Mouse (Mus musculus) embryonic facial prominence, embryonic 10.5 days (tissue): ENCODE measurements around the gene Trim46. TPM values are rescaled to one million over a fixed set of nuclear protein-coding genes. Genes with fewer than 3 reads are reported as not detected.

Source experiments
- DNase-seq: peaks from one replicate; pipeline ENCODE4 v3.0.0-alpha.2; 2017; ENCODE audit warnings: low spot score
- H3K27ac ChIP-seq: fragments of 300-500 bp; sonication (generic); replicated peaks from 2 replicates; pipeline ENCODE4 v1.5.1; 2016; ENCODE audit warnings: mild to moderate bottlenecking
- H3K27me3 ChIP-seq: fragments of 300-500 bp; sonication (generic); replicated peaks from 2 replicates; pipeline ENCODE4 v1.6.1; 2016; ENCODE audit warnings: low read depth, mild to moderate bottlenecking; ENCODE audit not compliant: poor library complexity, severe bottlenecking
- H3K36me3 ChIP-seq: fragments of 300-500 bp; sonication (generic); replicated peaks from 2 replicates; pipeline ENCODE4 v1.6.1; 2016; ENCODE audit warnings: mild to moderate bottlenecking, moderate library complexity
- H3K4me1 ChIP-seq: fragments of 300-500 bp; sonication (generic); 2 replicates; pipeline ENCODE4 v1.6.1; 2016
- H3K4me3 ChIP-seq: fragments of 300-500 bp; sonication (generic); 2 replicates; pipeline ENCODE4 v1.5.1; 2016; ENCODE audit warnings: mild to moderate bottlenecking, moderate library complexity
- H3K9me3 ChIP-seq: fragments of 300-500 bp; sonication (generic); 2 replicates; pipeline ENCODE4 v1.6.1; 2016; ENCODE audit warnings: mild to moderate bottlenecking
- WGBS: fragments of 180-500 bp; shearing (Covaris S2); methylation state at CpG from one replicate; pipeline ENCODE4 v1.1.7; 2016; 5-methylcytosine and 5-hydroxymethylcytosine counted together
- polyA plus RNA-seq: library from polyadenylated mRNA; unstranded; fragments of >200 nt; fragmentation: Nextera tagmentation; extraction: Ambion mirVana; gene quantifications from 2 replicates; pipeline ENCODE4 v1.2.1, GENCODE M21; 2016

Gene Trim46
- polyA plus RNA-seq, 1 experiment from 2014 or later = 4.7 TPM

DNA sequence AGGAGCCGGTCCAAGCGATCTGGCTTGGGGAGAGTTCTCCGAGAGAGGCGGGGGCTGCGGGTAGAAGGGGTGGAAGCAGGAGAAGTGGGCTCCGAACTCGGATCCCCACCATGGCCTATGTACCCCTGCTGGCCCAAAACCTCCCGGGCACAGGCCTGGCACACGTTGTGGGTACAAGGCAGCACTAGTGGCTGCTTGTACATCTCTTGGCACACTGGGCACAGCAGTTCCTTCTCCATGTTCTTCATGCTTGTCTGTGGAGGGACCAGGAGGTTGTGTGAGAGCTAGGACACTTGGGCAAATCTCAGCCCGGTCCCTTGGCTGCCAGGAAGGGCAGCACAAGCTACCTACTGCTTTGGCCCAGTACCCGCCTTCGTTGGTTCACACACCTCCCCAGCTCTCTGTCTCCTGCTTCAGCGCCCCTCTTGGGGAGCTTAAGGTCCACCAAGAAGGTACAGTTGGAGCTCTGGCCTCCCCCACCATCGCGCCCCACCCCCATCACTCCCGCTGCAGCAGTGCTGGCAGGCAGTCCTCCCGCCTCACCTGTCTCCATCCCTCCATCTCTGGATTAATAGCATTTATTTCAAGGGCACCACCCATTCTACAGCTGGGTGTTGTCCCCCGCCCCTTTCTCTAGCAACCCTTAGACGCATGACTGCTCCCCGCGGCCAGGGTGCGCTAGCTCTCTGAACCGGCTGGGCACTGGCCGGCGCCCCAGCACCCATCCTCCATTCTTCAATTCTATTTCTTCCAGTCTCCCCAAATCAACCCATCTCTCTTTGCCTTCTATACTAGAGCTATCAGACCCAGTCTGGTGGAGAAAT, 1.7 kb downstream of the Trim46 start:
- 12% methylated on average over 25 of the region's 25 CpGs for WGBS
- H3K27ac ChIP-seq = peak overlapping the region; percentile 88
- H3K4me3 ChIP-seq = peak overlapping the region; percentile 68
- H3K4me1 ChIP-seq = peaks cover 44% of the 10 kb centered on the region
- H3K36me3 ChIP-seq = peaks cover 25% of the 10 kb centered on the region
- H3K9me3 ChIP-seq = no peaks in the 10 kb centered on the region
- peaks cover 30% of the 10 kb centered on the region for H3K27me3 ChIP-seq
- peak; percentile 49 for DNase-seq

DNA sequence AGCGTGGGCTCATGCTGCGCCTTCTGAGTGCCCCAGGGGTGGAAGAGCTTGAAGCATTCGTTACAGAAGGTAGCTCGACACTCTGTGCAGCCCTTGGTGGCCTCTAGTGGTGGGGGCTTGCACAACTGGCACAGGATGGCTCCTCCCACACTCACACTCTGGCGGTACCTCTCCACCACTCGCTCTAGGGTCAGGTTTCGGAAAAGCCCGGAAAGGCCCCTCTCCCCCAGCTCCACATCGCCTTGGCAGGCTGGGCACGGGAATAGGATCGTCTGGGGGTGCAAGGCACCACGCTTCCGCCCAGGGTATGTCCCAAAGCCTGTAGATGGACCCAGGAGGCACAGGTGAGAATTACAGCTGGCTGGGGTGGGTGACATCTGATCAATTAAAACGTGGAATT, 2.5 kb downstream of the Trim46 start:
- Histone ChIP-seq H3K27me3 (peaks cover 30% of the 10 kb centered on the region), H3K27ac (peak overlapping the region; percentile 48; the same call in 1 of the 2 replicates), H3K4me3 (peak overlapping the region; percentile 68), H3K36me3 (peaks cover 25% of the 10 kb centered on the region), H3K4me1 (peaks cover 45% of the 10 kb centered on the region), H3K9me3 (no peaks in the 10 kb centered on the region)
- WGBS = 7% methylated on average over 14 of the region's 14 CpGs
- peak; percentile 76 for DNase-seq

DNA sequence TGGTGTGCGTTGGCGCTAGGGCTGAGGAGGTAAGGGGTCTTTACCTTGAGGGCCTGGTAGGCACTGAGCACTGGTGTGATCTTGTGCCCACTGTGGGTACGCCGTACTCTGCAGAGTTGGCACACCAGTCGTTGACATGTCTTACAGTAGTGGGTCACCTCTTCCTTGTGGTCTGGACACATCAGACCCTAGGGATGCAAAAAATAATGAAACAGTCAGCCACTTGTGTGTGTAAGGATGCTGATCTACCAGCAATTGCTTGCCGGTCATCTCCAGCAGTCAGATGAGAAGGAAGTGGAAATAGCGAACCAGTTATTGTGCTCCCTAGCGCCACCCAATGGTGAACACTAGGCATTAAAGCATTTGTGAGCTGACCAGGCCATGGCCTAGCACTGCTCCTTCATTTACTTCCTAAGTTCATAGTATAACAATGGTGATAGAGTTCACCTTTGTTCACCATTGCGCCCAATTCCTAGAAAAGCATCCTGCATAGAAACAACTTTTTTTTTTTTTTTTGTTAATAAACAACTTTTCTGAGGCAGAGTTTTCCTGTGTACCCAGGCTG, 3.7 kb downstream of the Trim46 start:
- no peak overlapping the region for H3K4me3 ChIP-seq
- peaks cover 25% of the 10 kb centered on the region for H3K36me3 ChIP-seq
- no peaks in the 10 kb centered on the region for H3K9me3 ChIP-seq
- WGBS = 76% methylated on average over 9 of the region's 9 CpGs
- peaks cover 44% of the 10 kb centered on the region for H3K4me1 ChIP-seq
- H3K27ac ChIP-seq = no peak overlapping the region
- peak; percentile 51 for DNase-seq
- peaks cover 30% of the 10 kb centered on the region for H3K27me3 ChIP-seq

DNA sequence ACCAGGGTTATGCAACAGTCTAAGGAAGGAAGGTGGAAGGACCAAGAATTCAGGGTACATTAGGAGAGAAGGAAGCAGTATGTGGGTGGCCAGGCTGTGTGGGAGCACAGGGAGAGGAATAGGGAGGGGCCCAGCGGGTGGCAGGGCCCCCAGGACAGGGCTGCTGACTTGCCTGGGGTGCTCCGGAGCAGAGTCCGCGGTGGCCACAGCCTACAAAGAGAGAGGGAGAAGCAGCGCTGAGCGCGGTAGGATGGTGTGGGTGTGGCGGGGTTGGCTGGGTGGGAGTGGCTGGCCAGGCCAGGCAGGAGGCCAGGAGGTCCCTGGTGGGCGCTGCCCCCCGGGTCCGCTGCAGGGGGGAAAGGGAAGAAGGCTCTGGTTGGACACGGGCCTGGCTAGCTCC, 7.6 kb downstream of the Trim46 start:
- H3K36me3 ChIP-seq = peaks cover 45% of the 10 kb centered on the region
- no peaks in the 10 kb centered on the region for H3K9me3 ChIP-seq
- 80% methylated on average over 12 of the region's 12 CpGs for WGBS
- no peak for DNase-seq
- H3K27ac ChIP-seq = 0 out of 2 replicates have a peak overlapping the region, but pooled peaks have one; percentile 10
- no peak overlapping the region for H3K4me3 ChIP-seq
- H3K27me3 ChIP-seq = peaks cover 20% of the 10 kb centered on the region
- peaks cover 10% of the 10 kb centered on the region for H3K4me1 ChIP-seq

DNA sequence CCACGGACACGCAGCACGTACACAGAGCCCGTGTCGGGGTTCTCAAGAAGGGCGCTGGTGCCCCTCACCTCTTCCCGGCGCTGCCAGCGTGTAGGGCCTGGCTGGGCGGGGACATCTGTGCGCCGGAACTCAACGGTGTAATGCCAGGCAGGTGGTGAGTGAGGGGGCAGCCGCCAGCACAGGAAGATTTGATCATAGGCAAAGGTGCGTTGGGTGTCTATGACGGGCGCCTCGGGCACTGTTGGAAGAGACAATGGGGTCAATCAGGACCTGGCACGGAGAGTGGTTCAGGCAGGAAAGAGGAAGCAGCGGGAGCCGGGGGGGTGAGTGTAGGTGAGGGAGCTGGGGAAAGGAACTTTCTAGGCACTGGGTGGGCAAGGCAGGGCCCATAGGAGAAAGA, 8.4 kb downstream of the Trim46 start:
- Histone ChIP-seq H3K27ac (no peak overlapping the region), H3K27me3 (peaks cover 20% of the 10 kb centered on the region), H3K36me3 (peaks cover 45% of the 10 kb centered on the region), H3K4me3 (no peak overlapping the region), H3K9me3 (no peaks in the 10 kb centered on the region), H3K4me1 (peaks cover 11% of the 10 kb centered on the region)
- no peak for DNase-seq
- WGBS = 91% methylated on average over 21 of the region's 21 CpGs

DNA sequence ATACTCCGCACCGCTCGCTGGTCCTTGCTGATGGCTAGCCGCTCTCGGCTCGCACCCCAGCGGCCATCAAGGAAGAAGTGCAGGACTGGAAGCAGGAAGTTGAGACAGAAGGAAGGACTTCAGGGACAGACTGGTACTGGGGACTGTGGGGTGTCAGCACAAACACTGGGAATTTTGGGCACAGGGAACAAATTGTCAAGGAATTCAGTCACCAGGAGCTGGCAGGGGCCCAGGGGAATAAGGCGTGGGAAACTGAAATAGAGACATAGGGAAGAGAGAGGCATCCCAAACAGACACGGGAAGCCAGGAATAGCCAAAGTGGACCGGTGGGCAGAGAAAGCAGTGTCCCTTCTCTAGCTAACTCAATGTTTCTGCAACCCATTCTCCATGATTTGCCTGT, 9.6 kb downstream of the Trim46 start:
- peaks cover 29% of the 10 kb centered on the region for H3K27me3 ChIP-seq
- H3K9me3 ChIP-seq = no peaks in the 10 kb centered on the region
- DNase-seq = no peak
- peaks cover 21% of the 10 kb centered on the region for H3K4me1 ChIP-seq
- H3K27ac ChIP-seq = no peak overlapping the region
- H3K4me3 ChIP-seq = no peak overlapping the region
- H3K36me3 ChIP-seq = peaks cover 40% of the 10 kb centered on the region
- WGBS = 91% methylated on average over 10 of the region's 10 CpGs

DNA sequence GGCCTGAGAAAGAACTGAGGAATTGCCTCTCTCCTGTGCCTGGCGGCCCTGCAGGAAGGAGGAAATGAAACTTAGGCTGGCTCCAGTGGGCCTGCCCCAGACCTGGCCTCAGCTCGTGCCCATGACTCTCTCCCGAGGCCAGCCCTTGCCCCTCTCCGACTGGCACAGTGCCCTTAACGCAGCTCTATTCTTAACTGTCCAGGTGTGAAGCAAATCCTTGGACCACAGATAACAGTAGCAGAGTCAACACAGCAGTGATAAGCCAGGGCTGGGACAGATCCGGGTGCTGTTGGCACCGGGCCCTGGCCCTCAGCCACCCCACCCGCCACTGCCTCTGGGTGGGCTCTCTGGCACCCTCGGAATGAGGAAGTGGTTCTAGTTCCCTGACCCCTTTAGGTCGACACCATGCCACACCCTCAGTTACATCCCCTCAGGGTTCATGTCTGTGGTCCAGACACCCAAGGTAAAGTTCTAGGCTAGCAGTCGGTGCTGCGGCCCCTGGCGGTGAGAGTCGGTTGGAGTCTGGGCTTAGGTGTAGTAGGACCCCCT, 12.5 kb downstream of the Trim46 start:
- Histone ChIP-seq H3K4me1 (peaks cover 29% of the 10 kb centered on the region), H3K27ac (no peak overlapping the region), H3K27me3 (peaks cover 57% of the 10 kb centered on the region), H3K36me3 (peaks cover 32% of the 10 kb centered on the region), H3K4me3 (no peak overlapping the region), H3K9me3 (no peaks in the 10 kb centered on the region)
- no peak for DNase-seq
- 84% methylated on average over 14 of the region's 14 CpGs for WGBS

DNA sequence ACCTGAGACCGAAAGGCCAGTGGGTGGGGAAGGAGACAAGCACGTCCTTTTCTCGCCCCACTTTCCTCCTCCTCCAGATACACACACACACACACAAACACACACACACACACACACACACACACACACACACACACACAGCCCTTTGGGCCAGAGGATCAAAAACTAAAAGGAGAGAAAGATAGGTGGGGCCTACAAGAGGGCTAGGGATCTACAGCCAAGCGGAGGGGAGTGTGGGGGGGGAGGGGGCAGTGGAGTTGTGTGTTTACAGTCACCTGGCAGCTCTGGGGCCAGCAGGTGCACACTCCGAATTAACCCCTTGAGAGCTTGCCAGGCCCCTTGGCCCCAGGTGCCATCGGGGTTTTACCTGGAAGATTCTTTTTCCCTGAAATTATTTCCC, 13.5 kb downstream of the Trim46 start:
- H3K9me3 ChIP-seq = no peaks in the 10 kb centered on the region
- WGBS = 54% methylated on average over 6 of the region's 6 CpGs
- no peak for DNase-seq
- peaks cover 22% of the 10 kb centered on the region for H3K36me3 ChIP-seq
- H3K27ac ChIP-seq = no peak overlapping the region
- no peak overlapping the region for H3K4me3 ChIP-seq
- H3K4me1 ChIP-seq = peaks cover 35% of the 10 kb centered on the region
- peaks cover 58% of the 10 kb centered on the region for H3K27me3 ChIP-seq

DNA sequence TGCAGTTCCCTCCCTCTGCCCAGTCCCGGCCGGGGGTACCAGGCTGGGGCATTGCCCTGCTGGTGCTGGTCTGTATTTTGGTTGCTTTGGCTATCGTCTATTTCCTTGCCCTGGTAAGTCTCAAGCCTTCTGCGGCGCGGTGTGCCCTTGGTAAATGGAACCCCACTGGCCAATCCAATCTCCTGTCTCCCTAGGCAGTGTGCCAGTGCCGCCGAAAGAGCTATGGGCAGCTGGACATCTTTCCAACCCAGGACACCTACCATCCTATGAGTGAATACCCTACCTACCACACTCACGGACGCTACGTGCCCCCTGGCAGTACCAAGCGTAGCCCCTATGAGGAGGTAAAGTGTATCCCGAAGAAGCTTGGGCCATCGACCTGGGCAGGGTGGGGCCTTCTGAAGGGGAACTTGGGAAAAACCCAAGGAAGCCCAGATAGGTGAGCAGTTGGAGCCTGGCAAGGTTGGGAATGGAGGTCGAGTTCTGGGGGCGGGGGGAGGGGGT, 14.3 kb downstream of the Trim46 start:
- Histone ChIP-seq H3K9me3 (no peaks in the 10 kb centered on the region), H3K4me3 (no peak overlapping the region), H3K36me3 (peaks cover 16% of the 10 kb centered on the region; the same call in 1 of the 2 replicates), H3K27ac (no peak overlapping the region), H3K27me3 (peaks cover 58% of the 10 kb centered on the region), H3K4me1 (peaks cover 42% of the 10 kb centered on the region)
- no peak for DNase-seq
- whole genome bisulfite sequencing = 70% methylated on average over 16 of the region's 16 CpGs

DNA sequence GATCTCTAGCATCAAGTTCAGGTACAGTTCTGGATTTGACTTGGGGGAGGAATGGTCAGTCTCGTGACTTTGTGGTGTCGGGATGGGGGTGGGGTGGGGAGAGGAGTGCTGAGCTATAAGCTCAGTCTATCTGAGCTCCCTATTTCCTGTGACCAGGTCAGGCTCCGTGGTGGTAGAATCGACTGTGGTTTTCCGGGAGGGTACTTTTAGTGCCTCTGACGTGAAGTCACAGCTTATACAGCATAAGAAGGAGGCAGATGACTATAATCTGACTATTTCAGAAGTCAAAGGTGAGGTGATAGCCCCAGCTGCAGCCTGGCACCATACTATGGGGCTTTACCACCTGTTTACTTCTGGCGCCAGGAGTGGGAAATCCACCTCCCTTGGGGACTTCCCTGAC, 14.8 kb downstream of the Trim46 start:
- Histone ChIP-seq H3K9me3 (no peaks in the 10 kb centered on the region), H3K4me1 (peaks cover 47% of the 10 kb centered on the region), H3K27ac (no peak overlapping the region), H3K36me3 (peaks cover 16% of the 10 kb centered on the region; the same call in 1 of the 2 replicates), H3K4me3 (no peak overlapping the region), H3K27me3 (peaks cover 58% of the 10 kb centered on the region)
- no peak for DNase-seq
- WGBS = 75% methylated on average over 7 of the region's 7 CpGs

DNA sequence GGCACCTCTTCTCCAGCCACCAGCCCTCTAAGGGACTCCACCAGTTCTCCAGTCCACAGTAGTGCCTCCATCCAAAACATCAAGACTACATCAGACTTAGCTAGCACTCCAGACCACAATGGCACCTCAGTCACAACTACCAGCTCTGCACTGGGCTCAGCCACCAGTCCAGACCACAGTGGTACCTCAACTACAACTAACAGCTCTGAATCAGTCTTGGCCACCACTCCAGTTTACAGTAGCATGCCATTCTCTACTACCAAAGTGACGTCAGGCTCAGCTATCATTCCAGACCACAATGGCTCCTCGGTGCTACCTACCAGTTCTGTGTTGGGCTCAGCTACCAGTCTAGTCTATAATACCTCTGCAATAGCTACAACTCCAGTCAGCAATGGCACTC, 15.5 kb downstream of the Trim46 start:
- H3K4me1 ChIP-seq = peaks cover 54% of the 10 kb centered on the region
- H3K4me3 ChIP-seq = no peak overlapping the region
- H3K27ac ChIP-seq = no peak overlapping the region
- no peak for DNase-seq
- no peaks in the 10 kb centered on the region for H3K9me3 ChIP-seq
- H3K27me3 ChIP-seq = peaks cover 63% of the 10 kb centered on the region
- H3K36me3 ChIP-seq = peaks cover 12% of the 10 kb centered on the region
- WGBS = 86% methylated on average over 2 of the region's 2 CpGs

DNA sequence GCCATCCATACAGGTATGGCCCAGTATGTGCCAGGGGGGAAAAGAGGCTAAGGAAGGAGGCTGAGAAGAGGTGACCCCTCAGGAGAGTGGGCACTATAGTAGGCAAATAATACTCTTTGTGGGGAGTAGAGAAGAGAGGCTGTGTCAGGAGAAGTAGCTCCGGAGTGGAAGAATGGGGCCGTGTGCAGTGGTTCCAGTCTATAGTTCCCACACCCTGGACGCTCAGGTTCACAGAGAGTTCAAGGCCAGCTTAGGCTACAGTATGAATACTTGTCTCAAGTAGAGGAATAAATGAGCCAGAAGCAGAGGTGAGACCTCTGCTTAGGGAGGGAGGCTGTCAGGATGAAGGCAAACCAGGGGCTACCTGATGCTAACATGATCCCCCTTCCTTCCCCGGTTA, 16.8 kb downstream of the Trim46 start:
- Histone ChIP-seq H3K4me1 (peaks cover 67% of the 10 kb centered on the region), H3K27me3 (peaks cover 59% of the 10 kb centered on the region), H3K9me3 (no peaks in the 10 kb centered on the region), H3K36me3 (peaks cover 16% of the 10 kb centered on the region), H3K4me3 (0 out of 2 replicates have a peak overlapping the region, but pooled peaks have one; percentile 78), H3K27ac (no peak overlapping the region)
- WGBS = 61% methylated on average over 4 of the region's 4 CpGs
- no peak for DNase-seq
